Mouse (Mus musculus): ENCODE data around the gene Bag6.

GRCm38 (mm10) chr17:35121143-35121799 is 13.7 kb upstream of the Bag6 start, which contains the start of gene Gpank1:
- TF ChIP-seq POLR2A (IDR thresholded peaks at IDR 0.05; ENCODE audit: low read depth, low read length) (peak; percentile 85), ZKSCAN1 (IDR thresholded peaks at IDR 0.05; ENCODE audit: borderline replicate concordance, low read depth, low read length) (no peak), CTCF (conservative IDR thresholded peaks at IDR 0.05 in 1 of 2, IDR thresholded peaks at IDR 0.05 in 1 of 2; ENCODE audit: low read depth in 2 of 2, low read length in 2 of 2) (no peak), MAX (IDR thresholded peaks at IDR 0.05; ENCODE audit: low read length) (0 out of 2 replicates have a peak, but pooled peaks have one; percentile 47), EP300 (IDR thresholded peaks at IDR 0.05; ENCODE audit: low read length) (no peak)
